Mouse (Mus musculus): ENCODE data around the gene Entpd2. TPM values are rescaled to one million over a fixed set of nuclear protein-coding genes. Genes with fewer than 3 reads are reported as not detected.

Entpd2 gene
- polyA plus RNA-seq, 1 experiment from 2014 or later: not detected

- no peaks in the 10 kb centered on the region for H3K9me3 ChIP-seq (ENCODE audit: control insufficient read depth, low read length)
- H3K9ac ChIP-seq (ENCODE audit: low read length): peak overlapping the region; percentile 90
- DNase-seq (ENCODE audit: low spot score): no peak
- no peak overlapping the region for H3K27ac ChIP-seq (ENCODE audit: low read depth, low read length)
- no peak for ATAC-seq (replicated peaks; ENCODE audit: low FRiP score)
- H3K4me1 ChIP-seq (replicated peaks; ENCODE audit: control insufficient read depth, insufficient read depth, low read length): peaks cover 19% of the 10 kb centered on the region
- no peaks in the 10 kb centered on the region for H3K27me3 ChIP-seq (ENCODE audit: control insufficient read depth, insufficient read depth, low read length)
- H3K4me2 ChIP-seq (ENCODE audit: low read depth, low read length, severe bottlenecking): peak overlapping the region; percentile 96
- WGBS: 31% methylated on average over 2 of the region's 2 CpGs
- peaks cover 11% of the 10 kb centered on the region; the same call in 1 of the 2 replicates for H3K36me3 ChIP-seq (ENCODE audit: control insufficient read depth, insufficient read depth, low read length)
- H3K4me3 ChIP-seq (ENCODE audit: low read depth, low read length): peak overlapping the region; percentile 83
Measured at GRCm38 (mm10) chr2:25373431-25373830, 22.2 kb upstream of the Entpd2 start.

GRCm38 (mm10) chr2:25376589-25376988, 19.1 kb upstream of the Entpd2 start:
- Histone ChIP-seq H3K9me3 (ENCODE audit: control insufficient read depth, low read length) (no peaks in the 10 kb centered on the region), H3K27me3 (ENCODE audit: control insufficient read depth, insufficient read depth, low read length) (no peaks in the 10 kb centered on the region), H3K36me3 (ENCODE audit: control insufficient read depth, insufficient read depth, low read length) (peaks cover 11% of the 10 kb centered on the region; the same call in 1 of the 2 replicates), H3K4me2 (ENCODE audit: low read depth, low read length, severe bottlenecking) (no peak overlapping the region), H3K9ac (ENCODE audit: low read length) (no peak overlapping the region), H3K4me3 (ENCODE audit: low read depth, low read length) (no peak overlapping the region), H3K27ac (ENCODE audit: low read depth, low read length) (no peak overlapping the region), H3K4me1 (replicated peaks; ENCODE audit: control insufficient read depth, insufficient read depth, low read length) (peaks cover 17% of the 10 kb centered on the region)
- WGBS: 67% methylated on average over 4 of the region's 4 CpGs
- ATAC-seq (replicated peaks; ENCODE audit: low FRiP score) (no peak), DNase-seq (ENCODE audit: low spot score) (no peak)

DNA sequence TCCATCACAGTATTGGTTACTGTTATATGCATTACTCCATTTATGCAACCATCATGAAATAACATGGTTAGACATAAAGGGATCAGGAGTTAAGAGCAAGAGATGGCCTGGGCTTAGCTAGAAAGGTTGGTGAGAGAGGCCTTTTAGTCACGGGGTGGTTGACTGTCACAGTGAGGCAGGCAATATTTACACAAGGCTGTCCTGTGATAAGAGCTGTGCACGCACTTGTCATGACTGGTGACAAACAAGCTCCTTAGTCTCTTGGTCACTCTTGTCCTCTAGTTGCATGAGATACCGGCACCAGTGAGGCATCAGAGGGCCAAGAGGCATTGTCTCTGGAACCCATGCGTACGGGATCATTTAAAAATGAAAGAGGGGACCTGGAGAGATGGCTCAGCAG, 11.2 kb upstream of the Entpd2 start:
- Histone ChIP-seq H3K9me3 (ENCODE audit: control insufficient read depth, low read length) (no peaks in the 10 kb centered on the region), H3K27me3 (ENCODE audit: control insufficient read depth, insufficient read depth, low read length) (no peaks in the 10 kb centered on the region), H3K4me3 (ENCODE audit: low read depth, low read length) (no peak overlapping the region), H3K4me1 (replicated peaks; ENCODE audit: control insufficient read depth, insufficient read depth, low read length) (no peaks in the 10 kb centered on the region), H3K27ac (ENCODE audit: low read depth, low read length) (no peak overlapping the region), H3K9ac (ENCODE audit: low read length) (no peak overlapping the region), H3K36me3 (ENCODE audit: control insufficient read depth, insufficient read depth, low read length) (no peaks in the 10 kb centered on the region), H3K4me2 (ENCODE audit: low read depth, low read length, severe bottlenecking) (no peak overlapping the region)
- 79% methylated on average over 5 of the region's 5 CpGs for WGBS
- ATAC-seq (replicated peaks; ENCODE audit: low FRiP score): no peak
- DNase-seq (ENCODE audit: low spot score): no peak

DNA sequence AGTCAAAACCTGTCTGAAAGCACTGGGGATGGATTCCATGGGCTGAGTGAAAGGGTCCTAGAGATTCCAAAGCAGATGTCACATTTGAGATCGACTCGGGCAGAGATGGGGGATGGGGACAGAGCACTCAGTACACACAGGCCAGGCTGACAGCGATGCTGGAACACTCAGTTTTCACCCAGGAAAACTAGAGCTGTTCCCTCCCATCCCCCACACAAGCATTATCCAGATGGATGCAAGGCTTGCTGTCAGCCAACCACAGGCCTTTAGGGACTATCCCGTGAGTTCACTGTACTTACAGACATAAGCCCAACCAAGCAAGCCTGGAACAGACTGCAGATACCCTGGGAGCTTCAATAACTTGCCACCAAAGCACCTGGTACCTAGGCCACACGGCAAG, 4.4 kb upstream of the Entpd2 start:
- no peak overlapping the region for H3K4me2 ChIP-seq (ENCODE audit: low read depth, low read length, severe bottlenecking)
- H3K4me3 ChIP-seq (ENCODE audit: low read depth, low read length): no peak overlapping the region
- H3K27ac ChIP-seq (ENCODE audit: low read depth, low read length): no peak overlapping the region
- DNase-seq (ENCODE audit: low spot score): no peak
- no peaks in the 10 kb centered on the region for H3K36me3 ChIP-seq (ENCODE audit: control insufficient read depth, insufficient read depth, low read length)
- 78% methylated on average over 5 of the region's 5 CpGs for WGBS
- no peak for ATAC-seq (replicated peaks; ENCODE audit: low FRiP score)
- H3K9ac ChIP-seq (ENCODE audit: low read length): no peak overlapping the region
- H3K9me3 ChIP-seq (ENCODE audit: control insufficient read depth, low read length): no peaks in the 10 kb centered on the region
- peaks cover 16% of the 10 kb centered on the region for H3K27me3 ChIP-seq (ENCODE audit: control insufficient read depth, insufficient read depth, low read length)
- H3K4me1 ChIP-seq (replicated peaks; ENCODE audit: control insufficient read depth, insufficient read depth, low read length): peaks cover 6% of the 10 kb centered on the region

DNA sequence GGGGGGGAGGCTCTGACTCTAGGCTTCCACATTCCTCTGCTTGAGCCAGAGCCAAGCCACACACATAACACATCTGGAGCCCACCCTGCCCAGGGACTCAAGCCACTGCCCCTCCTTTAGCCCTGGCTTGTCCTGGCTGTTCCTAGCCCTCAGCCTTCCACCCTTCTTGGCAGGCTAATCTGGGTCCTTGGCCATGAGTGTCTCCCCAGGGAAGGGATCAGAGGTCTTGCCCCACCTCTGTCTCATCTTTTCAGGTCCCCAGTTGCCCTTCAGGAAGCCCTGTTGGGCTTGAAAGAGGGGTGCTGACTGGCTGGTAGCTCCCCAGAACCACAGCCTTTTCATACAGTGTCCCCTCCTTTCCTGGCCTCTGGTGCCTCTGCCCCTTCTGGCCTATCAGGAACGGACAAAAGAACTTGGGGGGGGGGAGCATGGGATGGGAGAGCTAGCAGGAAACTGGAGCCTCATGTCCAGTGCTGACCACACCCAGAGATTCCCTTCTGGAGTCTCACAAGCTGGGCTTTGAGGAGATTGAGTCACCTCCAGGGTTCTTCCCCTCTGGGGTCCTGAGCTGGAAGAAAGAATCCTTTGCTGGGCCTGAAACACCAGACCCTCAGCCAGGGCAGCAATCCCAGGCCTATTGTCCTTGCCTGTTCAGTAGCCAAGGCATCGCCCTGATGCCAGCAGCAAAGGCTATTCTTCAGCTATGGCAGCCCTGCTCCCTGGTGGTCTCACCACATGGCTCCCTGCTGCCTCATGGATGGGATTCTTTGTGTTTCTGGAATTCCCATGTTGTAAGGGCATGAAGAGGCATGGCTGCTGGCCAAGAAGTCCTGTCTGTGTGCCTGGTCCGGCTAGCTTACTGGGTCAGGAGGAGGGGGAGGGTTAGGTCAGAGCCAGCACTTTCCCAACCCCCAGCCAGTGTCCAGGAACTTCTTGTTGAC, 1.1 kb upstream of the Entpd2 start:
- Histone ChIP-seq H3K9me3 (ENCODE audit: control insufficient read depth, low read length) (no peaks in the 10 kb centered on the region), H3K36me3 (ENCODE audit: control insufficient read depth, insufficient read depth, low read length) (no peaks in the 10 kb centered on the region), H3K4me3 (ENCODE audit: low read depth, low read length) (no peak overlapping the region), H3K4me2 (ENCODE audit: low read depth, low read length, severe bottlenecking) (no peak overlapping the region), H3K27me3 (ENCODE audit: control insufficient read depth, insufficient read depth, low read length) (peaks cover 29% of the 10 kb centered on the region), H3K4me1 (replicated peaks; ENCODE audit: control insufficient read depth, insufficient read depth, low read length) (peaks cover 6% of the 10 kb centered on the region), H3K27ac (ENCODE audit: low read depth, low read length) (no peak overlapping the region), H3K9ac (ENCODE audit: low read length) (no peak overlapping the region)
- no peak for ATAC-seq (replicated peaks; ENCODE audit: low FRiP score)
- 35% methylated on average over 3 of the region's 3 CpGs for WGBS
- DNase-seq (ENCODE audit: low spot score): no peak

DNA sequence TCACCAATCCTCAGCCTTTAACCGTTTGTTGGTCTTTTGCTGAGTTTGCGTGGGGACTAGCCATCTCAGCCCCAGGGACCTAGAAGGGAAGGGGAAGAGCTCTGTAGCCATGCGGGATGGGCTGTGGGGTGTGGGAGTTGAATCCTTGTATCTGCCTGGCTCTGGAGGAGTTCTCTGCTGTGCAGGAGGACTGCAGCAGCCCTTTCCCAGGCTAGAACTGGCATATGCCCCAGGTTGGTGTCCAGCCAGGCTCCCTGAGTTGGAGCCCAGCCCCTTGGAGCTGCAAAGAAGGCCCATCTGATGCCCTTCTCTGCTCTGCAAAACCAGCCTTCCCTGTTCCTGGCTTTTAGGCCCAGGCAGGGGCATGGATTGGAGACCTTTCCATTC, 916 bp downstream of the Entpd2 start:
- no peaks in the 10 kb centered on the region for H3K36me3 ChIP-seq (ENCODE audit: control insufficient read depth, insufficient read depth, low read length)
- no peaks in the 10 kb centered on the region for H3K9me3 ChIP-seq (ENCODE audit: control insufficient read depth, low read length)
- 28% methylated on average over 3 of the region's 3 CpGs for WGBS
- ATAC-seq (replicated peaks; ENCODE audit: low FRiP score) (no peak), DNase-seq (ENCODE audit: low spot score) (no peak)
- no peak overlapping the region for H3K27ac ChIP-seq (ENCODE audit: low read depth, low read length)
- no peak overlapping the region for H3K4me3 ChIP-seq (ENCODE audit: low read depth, low read length)
- H3K4me1 ChIP-seq (replicated peaks; ENCODE audit: control insufficient read depth, insufficient read depth, low read length): peaks cover 6% of the 10 kb centered on the region
- no peak overlapping the region for H3K9ac ChIP-seq (ENCODE audit: low read length)
- peaks cover 41% of the 10 kb centered on the region for H3K27me3 ChIP-seq (ENCODE audit: control insufficient read depth, insufficient read depth, low read length)
- peak overlapping the region; percentile 61; the same call in 1 of the 2 replicates for H3K4me2 ChIP-seq (ENCODE audit: low read depth, low read length, severe bottlenecking)

DNA sequence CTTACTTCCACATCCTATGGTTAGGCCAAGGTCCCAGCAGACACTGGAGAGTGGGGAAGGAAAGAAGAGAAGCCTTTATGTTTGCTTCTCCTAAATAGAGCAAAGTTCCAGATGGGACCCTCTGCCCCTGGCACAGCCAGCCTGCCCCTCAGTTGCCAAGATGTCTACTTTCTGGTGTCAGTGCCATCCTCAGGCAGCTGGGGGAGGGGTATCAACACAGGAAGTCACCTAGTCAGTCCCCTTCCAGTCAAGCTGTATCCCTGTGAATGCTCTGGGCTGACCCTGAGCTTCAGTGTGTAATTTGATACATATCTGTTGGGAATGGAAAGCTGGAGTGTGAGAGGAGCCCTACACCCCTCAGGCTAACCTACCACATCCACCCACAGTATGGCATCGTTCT, 1.3 kb downstream of the Entpd2 start:
- Histone ChIP-seq H3K27me3 (ENCODE audit: control insufficient read depth, insufficient read depth, low read length) (peaks cover 41% of the 10 kb centered on the region), H3K4me1 (replicated peaks; ENCODE audit: control insufficient read depth, insufficient read depth, low read length) (peaks cover 6% of the 10 kb centered on the region), H3K9me3 (ENCODE audit: control insufficient read depth, low read length) (no peaks in the 10 kb centered on the region), H3K36me3 (ENCODE audit: control insufficient read depth, insufficient read depth, low read length) (no peaks in the 10 kb centered on the region), H3K9ac (ENCODE audit: low read length) (no peak overlapping the region), H3K4me3 (ENCODE audit: low read depth, low read length) (no peak overlapping the region), H3K4me2 (ENCODE audit: low read depth, low read length, severe bottlenecking) (no peak overlapping the region), H3K27ac (ENCODE audit: low read depth, low read length) (no peak overlapping the region)
- no peak for ATAC-seq (replicated peaks; ENCODE audit: low FRiP score)
- DNase-seq (ENCODE audit: low spot score): no peak
- WGBS: 79% methylated on average over 1 of the region's 1 CpGs

DNA sequence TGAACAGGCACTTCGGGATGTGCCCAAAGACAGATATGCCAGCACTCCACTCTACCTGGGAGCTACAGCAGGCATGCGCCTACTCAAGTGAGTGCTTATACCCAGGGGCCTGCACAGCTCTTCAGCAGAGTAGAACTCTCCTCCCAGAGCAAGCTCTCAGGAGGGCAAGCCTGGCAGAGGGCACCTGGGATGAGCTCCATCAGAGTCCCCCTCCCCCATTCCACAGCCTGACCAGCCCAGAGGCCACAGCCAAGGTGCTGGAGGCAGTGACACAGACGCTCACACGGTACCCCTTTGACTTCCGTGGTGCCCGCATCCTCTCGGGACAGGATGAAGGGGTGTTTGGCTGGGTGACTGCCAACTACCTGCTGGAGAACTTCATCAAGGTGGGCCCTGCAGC, 2.4 kb downstream of the Entpd2 start:
- H3K27ac ChIP-seq (ENCODE audit: low read depth, low read length): no peak overlapping the region
- peaks cover 6% of the 10 kb centered on the region for H3K4me1 ChIP-seq (replicated peaks; ENCODE audit: control insufficient read depth, insufficient read depth, low read length)
- no peak overlapping the region for H3K9ac ChIP-seq (ENCODE audit: low read length)
- 92% methylated on average over 7 of the region's 7 CpGs for WGBS
- ATAC-seq (replicated peaks; ENCODE audit: low FRiP score) (no peak), DNase-seq (ENCODE audit: low spot score) (no peak)
- no peaks in the 10 kb centered on the region for H3K36me3 ChIP-seq (ENCODE audit: control insufficient read depth, insufficient read depth, low read length)
- H3K27me3 ChIP-seq (ENCODE audit: control insufficient read depth, insufficient read depth, low read length): peaks cover 41% of the 10 kb centered on the region
- H3K4me2 ChIP-seq (ENCODE audit: low read depth, low read length, severe bottlenecking): no peak overlapping the region
- no peak overlapping the region for H3K4me3 ChIP-seq (ENCODE audit: low read depth, low read length)
- no peaks in the 10 kb centered on the region for H3K9me3 ChIP-seq (ENCODE audit: control insufficient read depth, low read length)

DNA sequence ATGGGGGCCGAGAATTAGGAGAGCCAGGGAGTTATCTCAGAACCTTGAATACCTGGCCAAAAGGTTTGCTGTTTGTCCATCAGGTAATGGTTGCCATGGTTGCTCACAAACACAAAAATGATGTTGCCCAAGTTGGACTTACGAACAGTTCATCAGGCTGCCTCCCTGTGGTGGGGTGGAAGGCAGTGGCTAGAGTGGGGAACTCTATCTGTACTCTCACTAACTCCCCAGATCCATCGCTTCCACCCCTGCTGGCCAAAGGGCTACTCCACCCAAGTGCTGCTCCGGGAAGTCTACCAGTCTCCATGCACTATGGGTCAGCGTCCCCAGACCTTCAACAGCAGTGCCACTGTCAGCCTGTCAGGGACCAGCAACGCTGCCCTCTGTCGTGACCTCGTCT, 3.4 kb downstream of the Entpd2 start, which contains the start of gene Npdc1:
Gene Npdc1, plus strand, starts transcription at position 301 of the 400 bp plus-strand sequence.
- H3K4me2 ChIP-seq (ENCODE audit: low read depth, low read length, severe bottlenecking): no peak within 1 kb of the TSS
- DNase-seq (ENCODE audit: low spot score): no peak

More for the DNA sequence above, 3.4 kb downstream of the Entpd2 start, which contains the start of gene Npdc1:
- Histone ChIP-seq H3K9me3 (ENCODE audit: control insufficient read depth, low read length) (no peaks in the 10 kb centered on the region), H3K4me3 (ENCODE audit: low read depth, low read length) (no peak within 1 kb of the TSS), H3K27ac (ENCODE audit: low read depth, low read length) (no peak within 1 kb of the TSS), H3K27me3 (ENCODE audit: control insufficient read depth, insufficient read depth, low read length) (peaks cover 41% of the 10 kb centered on the region), H3K36me3 (ENCODE audit: control insufficient read depth, insufficient read depth, low read length) (no peaks in the 10 kb centered on the region), H3K4me1 (replicated peaks; ENCODE audit: control insufficient read depth, insufficient read depth, low read length) (peaks cover 6% of the 10 kb centered on the region), H3K9ac (ENCODE audit: low read length) (no peak within 1 kb of the TSS)
- no peak for ATAC-seq (replicated peaks; ENCODE audit: low FRiP score)
- WGBS: 64% methylated on average over 8 of the region's 8 CpGs
